Mouse (Mus musculus) right cerebral cortex, postnatal 4 days (tissue): ENCODE data around the gene Hist1h3h.
A peak's percentile ranks its signal among the peaks of the same experiment; 100 is the strongest.
"Not testable (repeated sequence)": the region's sequence is repeated elsewhere in the genome, so short reads cannot be mapped to it uniquely, and the experiment has no call there.

Experiments
- DNase-seq: peaks from one replicate; pipeline ENCODE4 v3.0.0-alpha.2; 2022

The Hist1h3h gene

GRCm38 (mm10) chr13:21717397-21718357 lies at the start of gene Hist1h3h:
Hist1h3h (plus strand) TSS chr13:21717659.
- peak; percentile 72 for DNase-seq

GRCm38 (mm10) chr13:21677305-21677704 lies 40.2 kb upstream of the Hist1h3h start, which contains the start of gene Olfr1360:
Olfr1360 (minus strand) TSS chr13:21677405.
- DNase-seq: no peak

- no peak for DNase-seq
These were observed 19.6 kb upstream of the Hist1h3h start, which contains the start of gene Olfr1359 for GRCm38 (mm10) chr13:21697811-21698210. Olfr1359 (plus strand) TSS chr13:21698111.

- DNase-seq: no peak
These were observed 10.8 kb upstream of the Hist1h3h start for GRCm38 (mm10) chr13:21706669-21707068.

GRCm38 (mm10) chr13:21710031-21710711 lies 7.3 kb upstream of the Hist1h3h start:
- DNase-seq: peak; percentile 89

- DNase-seq: peak; percentile 76
These were observed 6.5 kb upstream of the Hist1h3h start for GRCm38 (mm10) chr13:21710821-21711525.

GRCm38 (mm10) chr13:21711698-21712097 lies 5.8 kb upstream of the Hist1h3h start:
- no peak for DNase-seq

- no peak for DNase-seq
These were observed 2.7 kb upstream of the Hist1h3h start for GRCm38 (mm10) chr13:21714725-21715124.

GRCm38 (mm10) chr13:21715131-21715863 lies 2.2 kb upstream of the Hist1h3h start:
- no peak for DNase-seq

GRCm38 (mm10) chr13:21715864-21716539 lies 1.5 kb upstream of the Hist1h3h start, which contains the start of the genes Hist1h2bl and Hist1h2ai:
Hist1h2bl (minus strand) TSS chr13:21716143.
Hist1h2ai (plus strand) TSS chr13:21716422.
- DNase-seq: peak; percentile 51

GRCm38 (mm10) chr13:21716540-21717391 lies 693 bp upstream of the Hist1h3h start:
- DNase-seq: not testable (repeated sequence)

GRCm38 (mm10) chr13:21718381-21719080 lies 1.1 kb downstream of the Hist1h3h start:
- no peak for DNase-seq

- not testable (repeated sequence) for DNase-seq
These were observed 3.8 kb downstream of the Hist1h3h start for GRCm38 (mm10) chr13:21721107-21721756.

- not testable (repeated sequence) for DNase-seq
These were observed 4.4 kb downstream of the Hist1h3h start, which contains the start of gene Hist1h2bm for GRCm38 (mm10) chr13:21721757-21722372. Hist1h2bm (plus strand) TSS chr13:21722044.

- DNase-seq: no peak
These were observed 5.0 kb downstream of the Hist1h3h start for GRCm38 (mm10) chr13:21722373-21722925.

GRCm38 (mm10) chr13:21722993-21723836 lies 5.8 kb downstream of the Hist1h3h start:
- DNase-seq: no peak

GRCm38 (mm10) chr13:21727948-21728572 lies 10.6 kb downstream of the Hist1h3h start:
- DNase-seq: no peak
